Mouse (Mus musculus): ENCODE results near the gene Hist1h4h.

Gene Hist1h4h

DNA sequence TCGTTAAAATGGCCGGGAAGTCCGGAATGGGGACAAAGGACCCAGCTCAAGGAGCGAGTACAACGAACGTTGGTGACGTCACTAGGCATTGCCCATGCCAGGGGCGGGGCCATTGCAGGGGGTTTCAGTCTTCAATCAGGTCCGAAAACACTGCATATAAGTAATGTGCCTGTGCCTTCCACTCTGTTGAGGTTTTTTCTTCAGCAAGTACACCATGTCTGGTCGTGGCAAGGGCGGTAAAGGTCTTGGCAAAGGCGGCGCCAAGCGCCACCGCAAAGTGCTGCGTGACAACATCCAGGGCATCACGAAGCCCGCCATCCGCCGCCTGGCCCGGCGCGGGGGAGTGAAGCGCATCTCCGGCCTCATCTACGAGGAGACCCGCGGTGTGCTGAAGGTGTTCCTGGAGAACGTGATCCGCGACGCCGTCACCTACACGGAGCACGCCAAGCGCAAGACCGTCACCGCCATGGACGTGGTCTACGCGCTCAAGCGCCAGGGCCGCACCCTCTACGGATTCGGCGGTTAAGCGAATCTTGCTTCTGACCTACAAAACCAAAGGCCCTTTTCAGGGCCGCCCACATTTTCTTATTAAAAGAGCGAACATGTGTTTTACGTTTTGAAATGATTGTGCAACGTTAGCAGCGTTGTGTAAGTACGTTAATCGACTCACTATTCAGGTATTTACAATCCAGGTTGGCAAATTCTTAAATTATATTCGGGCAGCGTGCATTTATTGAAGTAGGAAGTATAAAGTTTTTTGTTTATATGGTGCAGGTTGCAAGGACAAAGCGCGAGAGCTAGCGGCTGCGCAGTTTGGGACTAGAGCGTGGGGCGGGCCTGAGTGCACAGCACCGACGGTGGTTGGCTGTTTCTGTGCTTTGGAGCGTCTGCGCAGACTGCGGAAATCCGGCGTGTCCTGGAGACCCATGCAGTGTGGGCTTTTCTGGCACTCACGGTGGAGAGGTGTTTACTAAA is at the start of gene Hist1h4h:
Gene Hist1h4h (plus strand): TSS at position 150 of the 975 bp plus-strand sequence.
- peak; percentile 97 to 98 for DNase-seq

DNA sequence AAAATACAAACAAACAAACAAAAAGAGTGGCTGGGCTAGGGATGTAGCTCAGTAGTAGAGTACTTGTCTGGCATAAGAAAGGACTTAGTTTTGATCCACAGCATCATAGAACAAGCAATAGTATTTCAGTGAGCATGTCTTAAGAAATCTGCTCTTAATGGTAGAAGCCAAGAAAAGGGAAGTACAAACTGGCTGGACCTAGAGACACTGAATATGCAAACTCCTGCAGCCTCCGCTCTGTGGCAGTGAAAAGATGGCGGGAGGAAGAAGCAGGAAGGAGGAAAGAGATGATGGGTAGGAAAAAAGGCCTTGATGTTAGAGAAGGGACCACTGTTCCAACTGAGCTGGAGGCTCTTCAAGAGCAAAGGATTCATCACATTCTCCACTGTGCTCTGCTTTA is 47.7 kb upstream of the Hist1h4h start:
- DNase-seq: no peak

DNA sequence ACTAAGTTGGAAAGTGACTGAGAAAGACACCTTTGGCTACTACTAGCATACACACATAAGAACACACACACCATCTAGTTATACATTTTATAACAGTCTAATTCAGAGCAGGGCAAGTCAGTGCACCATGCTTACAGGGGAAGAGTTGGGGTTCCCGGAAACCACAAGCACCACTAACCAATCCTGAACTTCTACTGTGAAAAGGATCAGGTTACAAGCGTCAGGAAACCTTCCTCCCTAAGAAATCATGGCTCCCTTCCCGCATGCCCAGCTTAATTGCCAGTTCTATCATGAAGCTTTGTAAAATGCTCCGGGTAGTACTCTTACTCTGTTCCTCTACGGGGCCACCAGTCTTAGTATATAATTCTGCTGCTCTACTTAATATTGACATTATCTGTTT is 45.6 kb upstream of the Hist1h4h start:
- DNase-seq: no peak

DNA sequence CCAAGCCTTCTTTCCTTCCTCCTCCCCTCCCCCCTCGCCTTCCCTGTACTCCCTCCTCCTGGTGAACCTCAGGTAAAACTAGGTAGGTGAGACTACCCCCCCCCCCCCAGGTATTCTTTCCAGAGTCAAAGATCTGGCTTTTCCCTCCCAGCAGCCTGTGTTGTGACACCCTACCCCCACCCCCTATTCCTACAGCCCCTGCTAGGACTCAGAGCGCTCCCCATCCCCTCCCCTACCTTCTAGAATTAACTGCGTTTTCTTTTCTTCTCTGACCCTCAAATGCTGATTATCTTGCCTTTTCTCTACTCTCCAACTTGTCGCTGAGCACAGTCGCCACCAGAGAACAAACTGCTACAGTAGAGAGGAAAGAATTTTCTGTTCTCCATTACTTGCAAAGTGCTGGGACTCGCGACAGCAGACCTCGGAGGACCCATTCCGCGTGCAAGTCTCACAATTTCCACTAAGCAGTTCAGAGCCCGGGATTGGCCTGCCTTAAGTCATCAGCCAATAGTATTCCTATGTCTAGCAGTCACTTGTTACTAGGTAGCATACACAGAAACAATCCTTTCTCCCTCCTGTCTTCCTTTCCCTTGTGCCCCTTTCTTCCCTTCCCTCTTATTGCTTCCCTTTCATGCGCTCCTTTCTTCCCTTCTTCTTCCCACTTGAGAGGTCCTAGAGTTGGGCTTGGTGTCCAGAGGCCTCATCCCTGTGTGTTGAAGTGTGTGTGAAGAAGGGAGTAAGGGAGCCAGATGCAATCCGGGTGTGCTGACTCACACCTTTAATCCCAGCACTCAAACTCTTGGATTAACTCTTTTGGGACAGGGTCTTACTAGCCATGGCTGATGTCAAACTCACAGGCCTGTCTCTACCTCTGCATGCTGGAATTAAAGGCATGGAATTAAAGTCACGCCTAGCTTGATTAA is 42.2 kb upstream of the Hist1h4h start, which contains the start of gene Btn2a2:
Gene Btn2a2 (minus strand): TSS at position 458 of the 923 bp plus-strand sequence.
- peak; percentile 52 to 59 for DNase-seq

- DNase-seq: no peak
These were observed 40.0 kb upstream of the Hist1h4h start for GRCm38 (mm10) chr13:23490863-23491262.

DNA sequence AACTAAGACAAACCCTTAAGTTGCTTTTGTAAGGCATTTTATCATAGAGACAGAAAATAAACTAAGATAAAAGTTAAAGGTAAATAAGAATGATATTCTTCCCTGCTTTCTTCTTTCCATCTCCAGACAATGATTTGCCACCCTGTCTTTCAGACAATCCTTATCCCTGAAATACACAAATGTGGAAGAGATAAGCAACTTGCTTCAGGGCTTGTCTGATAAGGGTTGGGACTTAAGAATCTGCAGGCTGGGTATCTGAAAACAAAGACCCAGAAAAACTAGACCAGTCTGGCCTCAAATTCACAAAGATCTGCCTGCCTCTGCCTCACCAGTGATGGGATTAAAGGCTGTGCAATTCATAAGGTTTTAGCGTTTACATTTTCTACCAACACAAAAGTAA is 39.6 kb upstream of the Hist1h4h start:
- no peak for DNase-seq

DNA sequence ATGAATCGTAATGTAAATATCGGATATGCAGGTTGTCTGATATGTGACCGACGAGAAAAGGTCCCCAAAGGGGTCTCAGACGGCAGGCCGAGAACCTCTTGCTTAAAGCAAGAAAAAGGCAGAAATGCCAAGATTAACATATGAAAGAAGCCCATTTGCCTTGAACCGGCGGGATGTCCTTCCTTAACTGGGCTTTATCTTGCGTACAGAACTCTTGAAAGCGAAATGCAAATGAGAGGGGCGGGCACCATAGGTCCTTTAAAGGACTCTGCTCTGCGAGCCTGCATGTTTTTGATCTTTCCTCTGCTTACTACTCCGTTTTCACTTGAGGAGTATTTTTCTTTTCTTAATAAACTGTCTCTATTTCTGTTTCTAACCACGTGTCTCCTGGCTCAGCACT is 38.9 kb upstream of the Hist1h4h start:
- no peak for DNase-seq

DNA sequence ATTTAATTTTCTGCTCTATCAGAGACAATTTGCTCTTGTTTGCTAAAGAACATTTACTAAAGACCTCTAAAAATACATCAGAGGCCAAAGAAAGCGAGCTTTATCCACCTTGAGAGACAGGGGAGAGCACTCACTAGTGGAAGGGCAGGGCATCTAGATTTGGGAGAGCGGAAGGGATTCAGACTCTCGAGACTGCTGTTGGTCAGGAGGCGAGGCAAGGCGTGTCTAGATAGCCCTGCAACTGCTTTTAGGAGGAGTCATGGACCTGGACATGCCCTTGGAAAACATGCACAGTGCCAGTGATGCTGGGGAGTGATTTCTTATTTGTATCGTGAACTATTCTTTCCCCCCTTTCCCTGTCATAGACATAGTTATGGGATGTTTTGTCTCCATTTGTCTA is 35.3 kb upstream of the Hist1h4h start:
- DNase-seq: no peak

- DNase-seq: no peak
These were observed 33.1 kb upstream of the Hist1h4h start for GRCm38 (mm10) chr13:23497656-23498321.

GRCm38 (mm10) chr13:23498653-23499052 is 32.2 kb upstream of the Hist1h4h start:
- no peak for DNase-seq

DNA sequence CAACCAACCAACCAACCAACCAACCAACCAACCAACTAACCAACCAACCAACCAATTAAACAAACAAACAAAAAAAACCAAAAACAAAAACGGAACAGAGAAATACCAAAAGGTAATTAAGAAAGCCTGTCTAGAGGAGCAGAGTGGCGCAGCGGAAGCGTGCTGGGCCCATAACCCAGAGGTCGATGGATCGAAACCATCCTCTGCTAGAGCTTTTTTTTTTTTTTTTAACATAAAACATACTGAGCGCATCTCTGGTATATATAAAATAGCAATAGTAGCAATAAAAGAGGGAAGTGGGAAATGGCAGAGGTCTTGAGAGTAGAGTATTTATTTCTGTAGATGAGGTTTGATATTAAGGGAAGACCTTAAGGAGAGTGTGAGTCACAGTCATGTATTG is 30.9 kb upstream of the Hist1h4h start:
- DNase-seq: no peak

DNA sequence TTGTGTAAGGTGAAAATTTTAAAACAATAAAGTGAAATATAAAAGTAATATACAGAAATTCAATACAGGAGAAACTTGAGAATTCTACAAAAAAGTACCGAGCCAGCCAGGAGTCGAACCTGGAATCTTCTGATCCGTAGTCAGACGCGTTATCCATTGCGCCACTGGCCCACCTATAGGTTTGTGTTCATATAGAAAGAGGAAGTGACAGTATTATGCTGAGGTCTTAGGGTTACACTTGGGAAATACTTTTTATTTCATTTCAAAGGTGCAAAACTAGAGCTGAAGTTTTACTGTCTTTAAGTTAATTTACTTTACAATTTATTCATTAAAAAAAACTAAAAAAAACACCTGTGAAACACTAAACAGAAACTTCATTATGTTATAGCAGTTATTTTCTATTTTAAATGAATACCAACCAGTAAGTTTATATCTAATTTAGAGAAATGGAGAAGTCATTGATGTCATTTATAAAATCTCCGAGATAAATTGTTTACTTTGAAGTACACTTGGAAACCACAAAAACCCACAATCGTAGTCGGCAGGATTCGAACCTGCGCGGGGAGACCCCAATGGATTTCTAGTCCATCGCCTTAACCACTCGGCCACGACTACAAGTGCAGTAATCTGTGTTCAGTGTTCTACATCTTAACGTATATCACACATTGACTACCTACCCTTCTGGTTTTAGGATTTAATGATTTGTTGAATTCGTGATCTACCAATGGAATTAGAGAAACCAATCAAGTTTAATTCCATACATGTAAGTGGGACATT is 30.2 kb upstream of the Hist1h4h start:
- peak; percentile 14 to 25 for DNase-seq

DNA sequence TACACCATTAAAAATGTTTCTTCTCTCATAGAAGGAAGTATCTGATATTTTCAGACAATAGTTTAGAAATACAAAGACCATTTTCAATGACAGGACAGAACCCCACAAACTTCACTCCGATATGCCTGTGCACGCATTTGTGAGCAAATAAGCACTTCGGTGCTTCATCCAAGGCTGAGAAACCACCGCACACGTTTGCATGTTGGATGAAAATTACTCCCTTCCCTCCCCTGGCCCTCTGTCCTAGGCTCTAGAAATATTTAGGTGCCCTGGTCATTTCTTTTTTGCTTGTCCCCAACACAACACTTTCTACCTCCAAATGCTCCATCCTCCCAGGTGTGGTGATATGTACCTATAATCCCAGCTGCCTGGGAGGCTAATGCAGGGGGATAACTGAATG is 29.3 kb upstream of the Hist1h4h start:
- DNase-seq: no peak

DNA sequence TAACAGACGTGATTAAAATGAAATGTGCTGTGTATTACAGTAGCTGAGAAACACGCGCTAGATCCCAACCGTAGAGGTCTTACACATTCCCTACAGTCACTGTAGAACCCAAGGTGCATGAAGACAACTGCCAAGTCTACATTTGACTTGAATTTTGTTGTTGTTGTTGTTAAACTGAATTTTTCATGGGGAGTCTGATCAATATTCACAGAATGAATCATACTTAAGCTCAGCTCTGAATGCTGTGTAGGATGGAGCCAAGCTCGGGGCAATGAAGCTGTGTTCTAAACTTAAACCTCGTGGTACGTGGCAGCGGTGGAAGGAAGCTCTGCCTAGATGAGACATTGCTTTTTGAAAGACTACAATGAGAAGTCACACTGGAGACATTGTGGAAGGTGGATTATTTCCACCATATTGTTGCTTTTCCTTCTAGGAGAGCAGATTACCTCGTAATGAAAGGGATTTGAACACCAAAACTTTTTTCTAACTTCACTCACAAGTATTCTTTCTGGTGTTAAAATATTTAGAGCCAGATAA is 28.8 kb upstream of the Hist1h4h start:
- DNase-seq: no peak

- no peak for DNase-seq
These were observed 27.9 kb upstream of the Hist1h4h start for GRCm38 (mm10) chr13:23502916-23503315.

GRCm38 (mm10) chr13:23503797-23504196 is 27.1 kb upstream of the Hist1h4h start:
- DNase-seq: peak in 1 of 2 experiments; percentile 22

- no peak for DNase-seq
These were observed 25.0 kb upstream of the Hist1h4h start for GRCm38 (mm10) chr13:23505662-23506345.

DNA sequence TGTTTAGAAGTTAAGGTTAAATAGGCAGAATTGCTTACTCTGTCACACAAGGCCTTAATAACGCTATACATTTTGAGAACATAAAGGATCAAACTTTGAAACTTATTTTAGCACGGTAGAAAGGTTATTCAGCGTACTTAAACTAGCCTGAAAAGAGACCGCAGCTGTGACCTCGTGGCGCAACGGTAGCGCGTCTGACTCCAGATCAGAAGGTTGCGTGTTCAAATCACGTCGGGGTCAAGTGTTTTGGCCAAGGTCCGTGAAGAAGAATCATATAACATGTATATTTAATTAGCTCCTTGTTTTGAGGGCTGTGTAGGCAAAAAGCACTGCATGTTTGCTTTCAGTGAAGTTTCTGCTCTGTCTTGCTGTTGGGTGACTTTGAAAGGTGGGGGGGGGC is 24.5 kb upstream of the Hist1h4h start:
- peak in 1 of 2 experiments; percentile 16 for DNase-seq

DNA sequence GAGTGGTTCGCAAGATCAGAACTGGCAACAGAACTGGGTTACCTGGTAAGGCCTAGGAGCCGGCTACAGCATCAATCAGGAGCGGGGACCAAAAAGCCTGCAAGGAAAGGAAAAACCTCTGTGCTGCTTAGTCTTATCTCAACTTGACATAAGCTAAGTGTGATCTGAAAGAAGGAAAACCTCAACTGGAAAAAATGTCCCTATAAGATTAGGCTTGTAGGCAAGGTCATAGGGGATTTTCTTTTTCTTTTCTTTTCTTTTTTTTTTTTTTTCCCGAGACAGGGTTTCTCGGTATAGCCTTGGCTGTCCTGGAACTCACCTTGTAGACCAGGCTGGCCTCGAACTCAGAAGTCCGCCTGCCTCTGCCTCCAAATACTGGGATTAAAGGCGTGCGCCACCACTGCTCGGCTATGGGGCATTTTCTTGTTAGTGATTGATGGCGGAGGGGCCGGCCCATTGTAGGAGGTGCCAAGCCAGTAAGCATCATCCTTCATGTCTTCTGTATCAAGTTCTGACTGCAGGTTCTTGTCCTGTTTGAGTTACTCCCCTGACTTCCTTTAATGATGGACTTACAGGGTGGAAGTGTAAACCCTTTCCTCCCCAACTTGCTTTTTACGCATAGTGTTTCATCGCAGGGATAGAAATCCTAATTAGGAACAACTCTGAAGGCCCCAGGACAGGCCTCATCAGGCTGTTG is 23.9 kb upstream of the Hist1h4h start:
- no peak for DNase-seq

GRCm38 (mm10) chr13:23510127-23510526 is 20.7 kb upstream of the Hist1h4h start:
- DNase-seq: no peak

Data from lung, adult 18-20 months (tissue).